Mouse (Mus musculus) lung, postnatal 0 days (tissue): Measurements from ENCODE around the gene Lmo1.

Source experiments
- CTCF ChIP-seq: IDR thresholded peaks from 2 replicates; pipeline ENCODE4 v1.5.1; 2016; ENCODE audit warnings: antibody characterized with exemption, mild to moderate bottlenecking
- EP300 ChIP-seq: IDR thresholded peaks from 2 replicates; pipeline ENCODE4 v1.6.1; 2016; ENCODE audit warnings: antibody characterized with exemption, mild to moderate bottlenecking, control low read depth

GRCm38 (mm10) chr7:109218977-109219271 is 43.9 kb upstream of the Lmo1 start:
- no peak for TF ChIP-seq CTCF
- no peak for TF ChIP-seq EP300
